ENCODE assay signal across 8 mouse cellular contexts in the genomic region with DNA sequence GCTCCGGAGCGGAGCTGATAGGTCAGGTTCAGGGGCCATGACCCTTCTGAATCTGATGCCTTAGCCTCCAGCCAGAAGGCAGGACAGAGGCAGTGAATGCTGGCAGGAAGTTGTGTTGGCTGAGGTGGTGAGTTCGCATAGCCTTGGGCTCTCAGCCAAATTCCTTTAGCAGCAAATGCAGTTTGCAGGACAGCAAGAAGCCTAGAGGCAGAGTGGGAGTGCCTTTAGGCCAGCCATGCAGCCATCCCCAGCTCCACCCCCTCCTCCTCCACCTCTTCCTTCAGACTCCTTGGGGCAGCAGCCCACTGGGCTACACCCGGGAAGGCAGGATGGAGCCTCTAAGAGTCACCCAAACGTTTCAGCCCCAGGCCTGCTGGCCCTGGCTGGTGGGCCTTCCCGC.
A peak's percentile ranks its signal among the peaks of the same experiment; 100 is the strongest.
DNase-seq lines count a peak whose midpoint lies in the region; ATAC-seq and TF ChIP-seq lines count a peak whose summit lies in the region.

No protein-coding gene starts in this region.

- TF ChIP-seq CTCF in lung, embryonic 14.5 days (IDR thresholded peaks at IDR 0.05; ENCODE audit: low read depth) = no peak
- no peak for TF ChIP-seq CTCF in lung, adult 2 months (IDR thresholded peaks at IDR 0.05; ENCODE audit: insufficient read depth, low read length)

- peak overlapping the region; percentile 16; the same call in 1 of the 2 replicates for H3K4me2 ChIP-seq in lung, embryonic 14.5 days
- no peak overlapping the region for H3K4me2 ChIP-seq in stomach, embryonic 16.5 days (ENCODE audit: low read depth, low read length)
- H3K4me2 ChIP-seq in forebrain, embryonic 16.5 days (ENCODE audit: low read length) = no peak overlapping the region

- DNase-seq in lung, embryonic 14.5 days = peak; percentile 90
- no peak for DNase-seq in lung, adult 2 months
- DNase-seq in heart, adult 18-20 months = peak; percentile 42 to 52
- DNase-seq in kidney, postnatal 10 days = peak; percentile 49
- no peak for DNase-seq in cerebellum, adult 11-12 months

- peaks cover 7% of the 10 kb centered on the region; the same call in 1 of the 2 replicates for H3K4me1 ChIP-seq in lung, embryonic 14.5 days (ENCODE audit: insufficient read depth)
- no peaks in the 10 kb centered on the region for H3K4me1 ChIP-seq in lung, adult 2 months (ENCODE audit: control insufficient read depth, insufficient read depth, low read length)
- H3K4me1 ChIP-seq in stomach, embryonic 16.5 days (ENCODE audit: control insufficient read depth, insufficient read depth, low read length) = no peaks in the 10 kb centered on the region
- 0 out of 2 replicates have a peak, but pooled peaks cover 2% of the 10 kb centered on the region for H3K4me1 ChIP-seq in forebrain, embryonic 16.5 days (replicated peaks; ENCODE audit: control insufficient read depth, insufficient read depth, low read length)

- no peaks in the 10 kb centered on the region for H3K36me3 ChIP-seq in lung, embryonic 14.5 days (ENCODE audit: insufficient read depth)
- no peaks in the 10 kb centered on the region for H3K36me3 ChIP-seq in stomach, embryonic 16.5 days (ENCODE audit: control insufficient read depth, insufficient read depth, low read length)
- H3K36me3 ChIP-seq in forebrain, embryonic 16.5 days (ENCODE audit: control insufficient read depth, insufficient read depth) = no peaks in the 10 kb centered on the region

- no peaks in the 10 kb centered on the region for H3K27me3 ChIP-seq in lung, embryonic 14.5 days (ENCODE audit: insufficient read depth, low read length)
- no peaks in the 10 kb centered on the region for H3K27me3 ChIP-seq in stomach, embryonic 16.5 days (ENCODE audit: control insufficient read depth, insufficient read depth, low read length)
- no peaks in the 10 kb centered on the region for H3K27me3 ChIP-seq in forebrain, embryonic 16.5 days (replicated peaks; ENCODE audit: control insufficient read depth, insufficient read depth, low read length)

- no peak for TF ChIP-seq POLR2A in lung, adult 2 months (IDR thresholded peaks at IDR 0.05; ENCODE audit: borderline replicate concordance, extremely low read depth, low read depth, low read length)

- 21% methylated on average over 6 of the region's 6 CpGs for WGBS in lung, embryonic 14.5 days
- WGBS in lung, adult 2 months = 33% methylated on average over 6 of the region's 6 CpGs
- 39% methylated on average over 6 of the region's 6 CpGs for WGBS in stomach, embryonic 16.5 days
- WGBS in forebrain, embryonic 16.5 days = 60% methylated on average over 6 of the region's 6 CpGs

- H3K27ac ChIP-seq in lung, embryonic 14.5 days (ENCODE audit: low read depth) = no peak overlapping the region
- no peak overlapping the region for H3K27ac ChIP-seq in stomach, embryonic 16.5 days (ENCODE audit: low read length)
- H3K27ac ChIP-seq in forebrain, embryonic 16.5 days (ENCODE audit: low read length) = no peak overlapping the region

- H3K4me3 ChIP-seq in lung, embryonic 14.5 days (ENCODE audit: low read depth, low read length) = no peak overlapping the region
- no peak overlapping the region for H3K4me3 ChIP-seq in lung, adult 2 months (replicated peaks; ENCODE audit: extremely low read depth, low read depth, low read length)
- H3K4me3 ChIP-seq in stomach, embryonic 16.5 days (replicated peaks; ENCODE audit: low read length) = no peak overlapping the region
- no peak overlapping the region for H3K4me3 ChIP-seq in forebrain, embryonic 16.5 days (replicated peaks; ENCODE audit: low read length)

- no peak overlapping the region for H3K9ac ChIP-seq in lung, embryonic 14.5 days
- H3K9ac ChIP-seq in stomach, embryonic 16.5 days (ENCODE audit: low read length) = no peak overlapping the region
- H3K9ac ChIP-seq in forebrain, embryonic 16.5 days (replicated peaks; ENCODE audit: low read depth, low read length) = no peak overlapping the region

- H3K9me3 ChIP-seq in lung, embryonic 14.5 days (ENCODE audit: low read depth, low read length) = no peaks in the 10 kb centered on the region
- no peaks in the 10 kb centered on the region for H3K9me3 ChIP-seq in stomach, embryonic 16.5 days (replicated peaks; ENCODE audit: control insufficient read depth, low read length)
- no peaks in the 10 kb centered on the region for H3K9me3 ChIP-seq in forebrain, embryonic 16.5 days (ENCODE audit: control insufficient read depth, low read length)

- ATAC-seq in lung, embryonic 14.5 days (ENCODE audit: insufficient read depth) = peak; percentile 95
- ATAC-seq in stomach, embryonic 16.5 days (ENCODE audit: insufficient read depth, low FRiP score) = peak; percentile 78
- no peak for ATAC-seq in forebrain, embryonic 16.5 days
- ATAC-seq in CD4-positive, CD25-positive, alpha-beta regulatory T cell, adult 4 months = no peak

Comparison
In these comparisons a context has a peak if more than half of its experiments do, and no peak if none do; other contexts are left out.
1. DNase-seq: peak in lung, embryonic 14.5 days (single experiment), heart, adult 18-20 months (2 of 2) and kidney, postnatal 10 days (single experiment); none in lung, adult 2 months (single experiment) and cerebellum, adult 11-12 months (single experiment).
2. ATAC-seq: peak in lung, embryonic 14.5 days (single experiment) and stomach, embryonic 16.5 days (single experiment); none in forebrain, embryonic 16.5 days (single experiment) and CD4-positive, CD25-positive, alpha-beta regulatory T cell, adult 4 months (single experiment).